Mouse (Mus musculus): ENCODE measurements around the gene Dynlt1b.
"Not testable (repeated sequence)": the region's sequence is repeated elsewhere in the genome, so short reads cannot be mapped to it uniquely, and the experiment has no call there.

Dynlt1b gene

DNA sequence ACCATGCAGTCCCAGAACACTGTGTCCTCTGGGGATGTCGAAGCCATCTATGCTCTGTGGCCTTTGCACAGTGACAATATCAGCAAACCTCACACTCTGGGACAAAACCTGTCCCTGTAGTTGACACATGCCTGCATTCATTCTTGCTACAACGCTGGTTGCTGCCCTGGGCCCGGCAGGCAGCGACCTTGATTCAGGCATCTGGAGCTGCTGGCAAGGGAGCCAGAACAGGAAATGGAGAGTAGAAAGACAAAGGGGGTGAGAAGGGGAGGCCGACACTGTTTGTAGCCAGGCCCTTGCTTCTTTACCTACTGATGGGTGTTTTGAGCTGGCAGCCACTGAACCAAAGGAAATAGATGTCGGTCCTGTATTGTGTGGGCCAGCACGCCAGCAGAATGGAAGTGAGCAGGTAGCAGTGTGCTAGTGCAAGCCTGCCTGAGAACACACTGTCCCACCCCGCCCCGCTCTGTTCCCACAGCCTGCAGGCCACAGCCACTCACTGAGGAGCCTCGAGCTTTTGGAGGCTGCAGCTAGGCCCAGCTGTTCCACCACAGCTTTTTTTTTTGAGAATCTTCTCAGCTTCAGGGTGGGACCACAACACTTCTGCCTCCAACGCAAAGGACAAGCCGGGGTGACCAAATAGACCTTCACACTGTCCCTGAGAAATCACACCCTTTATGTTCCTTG, 5.5 kb upstream of the Dynlt1b start:
- DNase-seq = not testable (repeated sequence)

DNA sequence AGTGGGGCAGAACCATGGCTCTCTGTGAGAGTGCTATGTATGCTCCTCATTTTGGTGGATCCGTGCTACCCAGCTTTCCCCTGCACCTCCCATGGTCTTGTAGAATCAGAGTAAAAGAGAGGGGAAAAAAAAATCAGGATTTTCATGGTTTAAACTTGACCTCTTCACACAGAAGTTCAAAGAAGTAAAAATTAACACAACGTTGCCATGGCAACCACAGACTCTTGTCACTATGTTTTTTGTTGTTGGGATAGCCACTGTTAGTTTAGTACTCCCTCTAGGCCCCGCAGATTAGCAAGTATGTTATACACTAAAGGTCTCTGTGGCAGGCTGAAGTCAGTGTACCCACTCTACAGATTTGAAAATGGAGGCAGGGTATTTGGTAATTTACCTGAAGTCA, 4.6 kb upstream of the Dynlt1b start:
- not testable (repeated sequence) for DNase-seq

DNA sequence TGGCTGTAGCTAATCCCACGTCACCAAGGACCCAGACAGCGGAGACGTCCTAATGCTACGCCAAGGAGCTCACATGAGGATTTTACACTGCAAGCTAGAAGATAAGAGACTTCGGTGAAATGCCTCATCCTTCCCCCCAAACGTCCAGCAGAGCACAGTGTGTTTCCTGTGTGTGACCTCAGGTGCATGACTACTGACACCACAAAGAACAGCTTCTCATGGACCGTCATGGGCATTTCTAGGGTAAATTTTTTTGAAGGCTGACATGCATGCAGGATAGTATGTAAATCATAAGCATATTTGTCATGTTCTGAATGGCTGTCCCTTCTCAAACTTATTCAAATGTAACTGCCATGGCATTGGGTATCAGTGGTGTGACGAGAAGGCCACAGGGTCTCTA, 3.0 kb upstream of the Dynlt1b start:
- not testable (repeated sequence) for DNase-seq

DNA sequence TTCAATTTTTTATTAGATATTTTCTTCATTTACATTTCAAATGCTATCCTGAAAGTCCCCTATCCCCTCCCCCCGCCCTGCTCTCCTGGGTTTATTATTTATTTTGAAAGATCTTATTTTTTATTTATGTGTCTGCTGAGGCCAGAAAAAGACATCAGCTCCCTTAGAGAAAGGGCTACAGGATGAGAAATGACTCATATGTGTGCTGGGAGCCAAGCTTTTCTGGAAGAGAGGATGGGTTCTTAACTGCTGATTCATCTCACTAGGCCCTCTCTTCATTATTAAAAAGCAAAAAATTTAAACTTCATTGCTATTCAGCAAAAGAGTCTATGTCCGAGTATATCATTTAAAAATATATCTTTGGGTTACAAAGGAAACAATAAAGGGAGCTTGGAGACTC, 986 bp upstream of the Dynlt1b start:
- not testable (repeated sequence) for DNase-seq

DNA sequence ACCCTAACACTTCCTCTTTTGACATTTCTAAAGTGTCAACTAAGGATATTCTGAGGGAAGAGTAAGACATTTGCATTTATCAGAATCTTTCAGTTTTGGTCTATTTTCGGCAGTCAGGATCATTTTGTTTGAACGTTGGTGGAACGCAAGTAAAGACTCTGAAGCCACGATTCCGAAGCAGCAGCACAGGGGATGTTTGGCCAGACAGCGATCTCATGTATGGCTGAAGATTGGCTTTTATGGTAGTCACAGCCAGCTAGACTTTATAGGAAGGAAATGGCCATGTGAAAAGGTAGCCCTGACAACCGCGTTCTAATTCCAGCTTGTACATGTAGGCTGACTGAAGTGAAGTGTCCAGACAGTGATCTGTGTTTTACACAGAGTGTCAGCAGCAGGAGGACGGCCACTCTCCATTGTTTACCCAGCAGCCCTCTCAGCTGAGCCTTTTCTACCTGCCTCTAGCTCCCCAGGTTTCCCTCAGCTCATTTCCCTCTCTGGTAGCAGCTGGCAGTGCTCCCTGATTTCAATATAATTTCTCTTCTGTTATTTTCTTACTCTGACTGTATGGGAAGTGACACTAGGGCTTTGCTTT, 594 bp downstream of the Dynlt1b start:
- not testable (repeated sequence) for DNase-seq

DNA sequence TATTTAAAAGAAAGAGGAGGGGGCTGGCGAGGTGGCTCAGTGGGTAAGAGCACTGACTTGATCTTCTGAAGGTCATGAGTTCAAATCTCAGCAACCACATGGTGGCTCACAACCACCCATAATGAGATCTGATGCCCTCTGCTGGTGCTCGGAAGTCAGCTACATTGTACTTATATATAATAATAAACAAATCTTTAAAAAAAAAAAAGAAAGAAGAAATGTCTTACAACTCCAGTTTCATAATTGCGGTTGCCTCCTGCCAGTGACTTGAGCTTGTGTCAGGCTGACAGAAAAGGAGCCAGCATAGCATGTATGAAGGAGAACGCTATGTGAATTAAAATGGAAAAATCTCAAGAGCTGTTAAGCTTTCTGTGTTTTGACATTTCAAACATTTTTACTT, 2.5 kb downstream of the Dynlt1b start:
- not testable (repeated sequence) for DNase-seq

DNA sequence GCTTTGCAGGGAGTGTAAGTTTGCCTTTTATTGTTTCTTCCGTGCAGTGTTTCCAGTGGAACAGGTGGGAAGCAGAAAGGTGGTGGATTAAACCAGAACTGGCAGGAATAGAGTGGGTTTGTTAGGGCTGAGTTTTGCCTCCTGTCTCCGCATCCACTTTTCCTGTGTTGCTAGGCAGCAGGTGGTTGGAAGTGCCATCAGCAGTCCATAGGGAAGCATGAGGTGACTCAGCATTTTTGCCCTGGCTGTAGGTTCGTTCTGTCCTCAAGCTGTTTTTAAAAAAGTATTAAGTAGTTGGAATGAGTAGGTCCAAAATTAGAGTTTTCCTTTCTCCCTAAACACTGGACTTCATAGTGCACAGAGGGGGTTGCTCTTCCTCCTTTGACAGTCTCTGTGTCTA, 3.8 kb downstream of the Dynlt1b start:
- DNase-seq = not testable (repeated sequence)

DNA sequence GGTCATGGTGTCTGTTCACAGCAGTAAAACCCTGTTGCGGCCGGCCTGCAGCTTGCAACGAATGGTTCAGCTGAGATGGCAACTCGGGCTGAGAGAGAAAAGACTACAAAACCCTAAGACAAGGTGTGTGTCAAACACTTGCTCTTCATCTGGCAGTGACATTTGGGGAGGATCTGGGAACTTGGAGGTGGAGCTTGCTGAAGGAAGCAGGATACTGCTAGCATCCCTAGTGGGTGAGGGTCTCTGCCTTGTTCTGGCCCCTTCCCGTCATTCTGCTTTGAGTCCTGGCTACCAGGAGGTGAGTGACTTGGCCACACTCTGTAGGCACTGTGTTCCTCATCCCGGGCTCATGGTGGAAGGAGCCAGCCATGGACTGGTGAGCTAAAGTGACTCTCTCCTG, 8.2 kb downstream of the Dynlt1b start:
- not testable (repeated sequence) for DNase-seq

DNA sequence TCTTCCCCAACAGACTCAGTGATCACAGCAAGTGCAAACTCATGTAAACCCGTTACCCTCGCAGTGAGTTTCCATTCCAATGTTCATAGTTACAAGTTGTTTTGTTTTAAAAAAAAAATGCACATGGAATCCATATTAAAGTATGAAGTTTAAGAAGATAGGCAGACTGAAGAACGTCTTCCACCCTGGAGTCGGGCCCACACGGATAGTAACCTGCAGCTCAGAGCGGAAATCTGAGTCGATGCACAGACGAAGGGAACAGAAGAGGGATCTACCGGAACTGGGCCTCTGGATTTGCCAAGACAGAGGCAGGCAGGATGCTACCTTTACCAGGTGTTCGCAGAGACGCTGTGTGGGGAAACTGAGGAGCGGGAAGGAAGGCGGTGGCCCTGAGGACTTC, 10.0 kb downstream of the Dynlt1b start:
- not testable (repeated sequence) for DNase-seq

DNA sequence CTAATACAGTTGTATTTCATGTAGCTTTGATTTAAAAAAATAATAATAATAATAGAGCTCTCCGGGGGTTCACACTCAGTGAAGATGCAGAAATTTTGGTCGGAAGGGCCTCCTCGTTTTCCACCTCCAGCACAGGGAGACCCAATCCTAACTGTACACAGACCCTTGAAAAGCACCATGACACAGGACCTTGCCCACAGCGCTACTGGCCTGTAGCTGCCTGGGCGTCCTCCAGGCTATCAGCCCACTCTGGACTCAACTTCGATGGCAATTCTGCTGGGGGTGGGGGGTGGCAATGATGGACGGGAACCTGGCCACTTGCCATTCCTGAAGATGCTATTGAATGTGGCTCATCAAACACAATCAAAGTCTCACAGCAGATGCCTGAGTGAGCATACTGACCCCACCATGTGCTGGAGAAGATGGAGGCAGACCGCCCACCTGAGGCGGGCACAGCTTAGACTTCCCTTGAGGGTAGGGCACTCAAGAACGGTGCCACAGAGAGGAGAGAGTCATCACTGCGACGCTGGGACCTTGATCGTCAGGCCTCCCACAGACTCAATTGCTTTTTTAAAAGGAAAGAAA, 10.7 kb downstream of the Dynlt1b start:
- DNase-seq = not testable (repeated sequence)

DNA sequence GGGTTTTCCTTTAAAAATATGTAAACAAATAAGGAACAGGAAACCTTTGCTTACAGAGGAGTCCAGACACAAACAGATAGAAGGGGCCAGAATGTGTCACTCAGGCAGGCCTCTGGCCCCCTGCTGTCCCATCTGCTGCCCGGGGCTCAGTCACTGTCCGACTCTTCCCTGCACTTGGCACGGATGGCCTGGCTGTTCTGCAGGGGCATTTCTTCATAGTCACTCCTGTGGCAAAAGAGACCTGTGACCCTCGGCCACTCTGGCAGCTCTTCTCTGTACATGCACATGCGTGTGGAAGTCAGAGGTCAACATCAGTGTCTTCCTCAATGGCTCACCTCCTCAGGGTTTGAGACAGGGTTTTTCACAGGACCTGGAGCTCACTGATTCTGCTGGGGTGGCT, 11.3 kb downstream of the Dynlt1b start:
- not testable (repeated sequence) for DNase-seq

DNA sequence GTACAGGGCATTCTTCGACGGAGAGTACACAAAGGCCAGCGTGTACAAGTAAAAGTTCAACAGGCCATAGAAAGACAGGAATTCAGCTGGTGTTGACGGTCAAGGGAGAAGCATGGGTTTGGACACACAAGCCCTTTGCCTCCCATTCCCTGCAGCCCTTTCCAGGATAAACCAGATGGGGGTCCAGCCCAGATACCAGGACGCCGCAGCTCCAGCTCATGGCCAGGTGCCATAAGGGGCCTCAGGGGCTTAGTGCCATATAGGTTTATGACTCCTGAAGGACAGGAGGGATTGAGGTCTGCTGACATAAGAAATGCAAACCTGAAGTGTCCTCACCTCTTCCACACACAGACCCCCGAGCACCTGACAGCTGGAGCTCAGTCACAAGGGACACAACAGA, 12.6 kb downstream of the Dynlt1b start:
- not testable (repeated sequence) for DNase-seq

DNA sequence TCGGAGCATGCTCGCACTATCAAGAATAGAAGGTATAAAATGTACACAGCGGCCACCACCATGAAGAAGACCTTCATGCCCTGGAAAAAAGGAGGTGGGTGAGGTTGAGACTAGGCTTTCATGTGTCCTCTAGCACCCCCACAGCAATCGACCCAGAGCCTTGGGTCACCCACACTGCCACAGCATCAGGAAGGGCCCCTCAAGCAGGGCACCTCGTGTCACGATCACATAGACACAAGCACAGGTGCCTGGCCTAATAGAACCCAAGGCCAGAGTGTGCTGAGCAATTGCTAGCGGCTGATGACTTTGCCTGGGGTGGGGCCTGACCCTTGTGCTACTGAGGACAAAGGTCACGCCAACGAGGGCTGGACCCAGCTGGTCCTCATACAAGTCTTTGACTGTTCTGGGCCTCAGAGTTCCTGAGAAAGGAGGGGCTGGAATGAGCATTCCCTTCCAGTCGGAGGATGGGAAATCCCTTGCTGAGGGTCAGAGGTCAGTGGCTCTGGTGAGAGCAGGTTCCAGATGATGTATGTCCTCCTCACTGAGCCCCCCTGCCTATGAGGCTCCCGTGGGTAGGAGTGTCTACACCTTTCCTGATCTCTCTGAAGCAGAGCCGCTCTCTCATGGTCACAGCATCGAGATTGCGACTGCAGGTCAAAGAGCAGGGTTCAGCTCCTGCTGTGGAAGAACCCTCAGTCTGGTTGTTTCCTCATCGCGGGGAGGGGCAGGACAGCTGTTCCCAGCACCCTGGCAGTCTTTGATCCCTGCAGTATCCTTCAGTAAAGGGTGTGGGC, 16.1 kb downstream of the Dynlt1b start:
- not testable (repeated sequence) for DNase-seq

DNA sequence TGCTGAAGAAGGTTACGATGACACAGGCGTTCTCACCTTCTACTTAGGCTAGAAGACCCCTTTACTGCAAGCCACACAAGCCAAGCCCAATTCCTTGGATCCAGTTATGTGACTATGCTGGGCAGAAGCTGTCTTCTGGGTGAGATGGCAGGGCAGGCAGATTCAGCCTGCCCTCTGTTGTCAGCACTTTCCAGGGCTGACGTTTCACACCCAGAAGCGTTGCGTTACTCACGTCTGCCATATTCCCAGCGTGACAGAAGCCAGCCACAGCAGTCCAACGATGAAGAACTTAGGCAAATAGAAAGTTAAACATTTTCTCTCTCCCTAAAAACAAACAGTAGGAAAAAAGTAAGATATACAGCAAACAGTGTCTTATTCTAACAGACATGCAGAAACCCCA, 18.4 kb downstream of the Dynlt1b start:
- not testable (repeated sequence) for DNase-seq

DNA sequence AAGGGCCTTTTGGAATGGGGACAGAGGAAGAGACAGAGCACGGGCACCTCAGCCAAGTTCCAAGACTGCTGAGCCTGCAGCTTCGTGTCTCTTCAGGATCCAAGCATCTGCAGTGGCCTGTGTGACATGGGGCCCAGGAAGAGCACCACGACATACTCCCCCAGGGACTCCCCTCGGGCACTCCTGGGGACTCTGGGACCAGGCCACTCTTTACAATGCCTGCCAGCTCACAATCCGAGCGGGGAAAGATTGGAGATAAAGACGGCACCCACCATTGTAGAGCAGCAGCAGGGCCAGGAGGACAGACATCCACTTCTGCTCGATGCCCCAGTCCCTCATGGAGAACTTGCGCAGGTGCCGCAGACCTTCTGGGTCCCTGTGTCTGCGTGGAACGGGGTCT, 19.3 kb downstream of the Dynlt1b start:
- not testable (repeated sequence) for DNase-seq

DNA sequence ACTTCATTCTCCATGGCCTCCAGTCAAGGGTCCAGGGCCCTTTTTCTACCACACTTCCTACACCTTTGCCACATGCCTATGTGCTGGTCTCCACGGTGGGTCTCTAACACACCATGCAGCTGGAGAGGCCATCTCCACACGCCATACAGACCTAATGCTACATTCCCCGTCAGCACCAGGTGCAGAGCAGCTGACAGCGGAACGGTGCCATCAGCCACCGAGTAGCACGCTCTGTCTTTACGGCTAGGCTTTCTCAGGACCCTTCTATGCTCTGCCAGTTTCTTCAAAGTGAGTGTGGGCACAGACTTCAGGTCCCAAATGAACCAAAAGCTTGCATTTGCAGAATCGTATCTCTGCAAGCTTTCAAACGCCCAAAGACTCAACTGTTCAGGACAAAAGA, 21.3 kb downstream of the Dynlt1b start:
- DNase-seq = not testable (repeated sequence)

DNA sequence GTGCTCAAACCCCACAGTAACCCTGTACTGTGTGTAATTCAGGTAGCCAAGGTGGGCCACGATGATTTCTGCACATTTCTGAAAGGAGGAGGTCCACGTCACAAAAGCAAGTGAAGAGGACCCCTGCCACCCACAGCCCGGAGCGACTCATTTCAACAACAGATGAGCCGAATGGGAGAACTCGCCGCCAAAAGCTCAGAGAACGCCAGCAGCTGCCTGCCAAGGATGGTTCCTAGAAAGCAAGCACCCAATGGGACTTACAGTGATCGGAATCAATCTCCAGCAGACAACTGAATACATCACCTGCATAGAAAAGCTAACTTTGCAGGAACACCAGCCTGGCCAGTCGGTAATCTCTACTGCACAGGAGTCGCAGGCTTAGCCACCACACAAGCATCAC, 22.8 kb downstream of the Dynlt1b start:
- DNase-seq = not testable (repeated sequence)

DNA sequence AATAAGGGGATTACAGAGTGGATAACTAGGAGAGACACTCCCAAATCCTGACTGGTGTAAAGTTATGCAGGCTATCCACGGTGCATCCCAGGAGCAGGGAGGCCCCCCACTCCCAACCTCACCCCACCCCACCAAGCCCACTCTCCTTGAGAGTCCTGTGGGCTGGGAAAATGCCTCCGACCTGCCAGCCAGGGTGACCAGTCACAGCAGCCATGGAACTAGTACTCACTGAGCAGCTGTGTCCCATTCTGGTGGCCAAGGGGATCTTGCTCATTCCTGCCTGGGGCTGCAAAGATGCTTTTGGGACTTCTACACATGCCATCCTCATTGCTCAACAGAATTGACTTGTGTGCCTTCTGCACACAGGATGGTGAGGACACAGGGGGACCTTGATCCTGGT, 24.8 kb downstream of the Dynlt1b start:
- not testable (repeated sequence) for DNase-seq

DNA sequence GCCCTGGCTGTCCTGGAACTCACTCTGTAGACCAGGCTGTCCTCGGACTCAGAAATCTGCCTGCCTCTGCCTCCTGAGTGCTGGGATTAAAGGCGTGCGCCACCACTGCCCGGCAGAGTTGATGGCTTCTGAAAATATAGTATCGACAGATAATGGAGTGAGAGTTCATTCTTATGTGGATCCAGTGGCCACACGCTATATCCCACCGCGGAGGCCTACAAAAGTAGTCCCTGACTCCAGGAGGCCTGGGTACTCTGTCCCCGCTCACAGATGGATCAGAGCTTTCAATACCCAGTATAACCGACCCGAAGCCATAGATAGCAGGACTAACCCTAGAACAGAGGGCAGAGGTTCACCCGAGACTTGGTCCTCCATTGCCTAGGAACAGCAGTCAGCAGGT, 26.0 kb downstream of the Dynlt1b start:
- DNase-seq = not testable (repeated sequence)

DNA sequence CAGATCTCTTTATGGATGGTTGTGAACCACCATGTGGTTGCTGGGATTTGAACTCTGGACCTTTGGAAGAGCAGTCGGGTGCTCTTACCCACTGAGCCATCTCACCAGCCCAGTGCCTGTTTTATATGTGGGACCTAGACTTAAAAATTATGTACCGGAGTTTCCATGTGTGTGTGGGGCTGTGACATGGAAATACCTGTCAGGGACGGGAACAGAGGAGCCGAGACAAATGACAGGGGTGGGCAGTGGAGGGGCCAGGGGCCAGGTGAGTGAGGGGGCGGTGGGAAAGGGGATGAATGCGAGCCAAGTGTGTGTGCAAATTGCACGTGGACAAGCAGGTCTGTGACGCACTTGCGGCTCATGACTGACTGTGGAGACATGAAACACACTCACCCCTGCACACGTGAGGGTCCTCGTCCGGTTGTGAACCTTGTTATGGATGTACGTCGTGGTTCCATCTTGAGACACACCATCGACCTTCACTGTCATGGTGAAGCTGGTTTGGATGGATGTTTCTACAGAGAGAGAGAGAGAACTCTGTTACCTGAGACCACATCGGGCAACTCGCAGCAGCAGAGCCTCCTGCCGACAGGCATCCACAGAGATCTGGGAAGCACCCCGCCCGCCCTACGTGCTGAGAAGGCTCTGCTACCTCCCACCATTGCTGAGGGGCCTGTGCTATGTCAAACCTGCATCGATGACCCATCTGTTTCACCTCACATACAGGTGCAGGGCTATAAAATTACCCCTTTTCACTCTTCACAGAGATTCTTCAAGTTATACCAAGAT, 26.9 kb downstream of the Dynlt1b start:
- DNase-seq = not testable (repeated sequence)

DNA sequence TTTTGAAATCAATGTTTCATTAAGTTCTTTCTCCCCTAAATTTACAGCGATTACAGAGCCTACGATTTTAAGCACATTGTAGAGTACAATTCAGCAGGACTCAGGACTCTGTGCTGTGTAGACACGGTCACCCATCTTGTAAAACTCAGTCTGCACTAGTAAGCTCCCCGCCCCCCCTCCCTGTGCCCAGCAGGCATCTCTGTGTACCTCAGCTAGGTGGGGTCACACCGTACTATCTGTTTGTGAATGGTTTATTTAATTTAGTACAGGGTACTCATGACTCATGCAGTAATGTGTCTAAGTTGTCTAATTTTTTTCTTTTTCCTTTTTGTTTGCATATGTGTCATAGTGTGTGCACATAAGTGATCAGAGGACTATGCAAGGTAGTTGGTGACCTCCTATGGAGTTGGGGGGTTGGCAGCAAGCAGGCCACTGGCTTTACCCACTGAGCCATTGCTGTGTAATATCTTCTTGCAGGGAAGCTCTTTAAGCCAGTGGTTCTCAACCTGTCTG, 31.2 kb downstream of the Dynlt1b start:
- not testable (repeated sequence) for DNase-seq

DNA sequence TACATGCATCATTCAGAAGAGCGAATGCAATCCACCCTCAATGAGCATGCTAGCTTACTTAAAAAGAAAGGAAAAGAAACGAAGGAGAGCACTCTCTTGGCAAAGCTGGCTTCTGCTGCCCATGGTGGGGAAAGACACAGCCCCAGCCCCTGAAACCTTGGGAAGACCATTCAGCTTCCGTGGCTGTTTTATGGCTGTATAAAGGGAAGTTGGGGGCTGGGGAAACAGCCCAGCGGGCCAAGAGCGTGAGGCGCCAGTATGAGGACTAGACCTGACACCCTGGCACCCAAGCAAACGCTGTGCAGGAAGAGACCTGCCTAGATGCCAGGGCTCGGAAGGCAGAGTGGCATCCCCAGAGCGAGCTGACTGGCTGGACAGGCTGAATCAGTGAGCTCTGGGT, 35.8 kb downstream of the Dynlt1b start:
- not testable (repeated sequence) for DNase-seq

Measured in spleen, adult 18-20 months (tissue).